Mouse (Mus musculus) stomach, embryonic 16.5 days (tissue): ENCODE data around the gene Ptx4. TPM values are rescaled to one million over a fixed set of nuclear protein-coding genes. Genes with fewer than 3 reads are reported as not detected.
A peak's percentile ranks its signal among the peaks of the same experiment; 100 is the strongest.

Source experiments
- ATAC-seq: fragments of 200-750 bp; cut with Nextera tagmentation; 2 replicates; pipeline ENCODE4 v1.8.0; 2017; ENCODE audit warnings: moderate number of reproducible peaks, moderate TSS enrichment; ENCODE audit not compliant: insufficient read depth, low FRiP score
- H3K27ac ChIP-seq: fragments of 300-500 bp; sonication (generic); 2 replicates; pipeline ENCODE4 v1.5.1; 2014; ENCODE audit warnings: low read length
- H3K27me3 ChIP-seq: fragments of 300-500 bp; sonication (generic); 2 replicates; pipeline ENCODE4 v1.6.1; 2014; ENCODE audit warnings: low read length, control low read depth, mixed read lengths; ENCODE audit not compliant: control insufficient read depth, insufficient read depth
- H3K36me3 ChIP-seq: fragments of 300-500 bp; sonication (generic); 2 replicates; pipeline ENCODE4 v1.6.1; 2014; ENCODE audit warnings: low read length; ENCODE audit not compliant: control insufficient read depth, insufficient read depth
- H3K4me1 ChIP-seq: fragments of 300-500 bp; sonication (generic); 2 replicates; pipeline ENCODE4 v1.6.1; 2014; ENCODE audit warnings: low read length, control low read depth, mixed read lengths; ENCODE audit not compliant: control insufficient read depth, insufficient read depth
- H3K4me2 ChIP-seq: fragments of 300-500 bp; sonication (generic); 2 replicates; pipeline ENCODE4 v1.6.1; 2014; ENCODE audit warnings: low read depth, low read length, mixed read lengths
- H3K4me3 ChIP-seq: fragments of 300-500 bp; sonication (generic); replicated peaks from 2 replicates; pipeline ENCODE4 v1.5.1; 2014; ENCODE audit warnings: mild to moderate bottlenecking, low read length
- H3K9ac ChIP-seq: fragments of 300-500 bp; sonication (generic); 2 replicates; pipeline ENCODE4 v1.6.1; 2014; ENCODE audit warnings: low read length
- H3K9me3 ChIP-seq: fragments of 300-500 bp; sonication (generic); replicated peaks from 2 replicates; pipeline ENCODE4 v1.6.1; 2016; ENCODE audit warnings: low read length, control low read depth; ENCODE audit not compliant: control insufficient read depth
- WGBS: fragments of 180-500 bp; shearing (Covaris S2); extraction: QIAGEN DNeasy Blood & Tissue Kit; methylation state at CpG from one replicate; pipeline ENCODE4 v1.1.7; 2014; 5-methylcytosine and 5-hydroxymethylcytosine counted together
- polyA plus RNA-seq: library from polyadenylated mRNA; unstranded; fragments of >200 nt; fragmentation: Nextera tagmentation; extraction: Ambion mirVana; gene quantifications from 2 replicates; pipeline ENCODE4 v1.2.1, GENCODE M21; 2015

The Ptx4 gene
- polyA plus RNA-seq: 0.50 and 0.56 TPM in 2 replicates

GRCm38 (mm10) chr17:25120406-25120805 lies at the start of gene Ptx4:
TSS of gene Ptx4 (plus strand) at chr17:25120760.
- Histone ChIP-seq H3K4me2 (no peak within 1 kb of the TSS), H3K27me3 (no peaks in the 10 kb centered on the region), H3K4me1 (peaks cover 5% of the 10 kb centered on the region), H3K9me3 (no peaks in the 10 kb centered on the region), H3K9ac (no peak within 1 kb of the TSS), H3K4me3 (no peak within 1 kb of the TSS), H3K36me3 (no peaks in the 10 kb centered on the region), H3K27ac (no peak within 1 kb of the TSS)
- ATAC-seq: no peak
- 36% methylated on average over 3 of the region's 3 CpGs for WGBS

GRCm38 (mm10) chr17:25076906-25077305 lies 43.7 kb upstream of the Ptx4 start:
- Histone ChIP-seq H3K27ac (no peak overlapping the region), H3K9ac (no peak overlapping the region), H3K27me3 (no peaks in the 10 kb centered on the region), H3K36me3 (no peaks in the 10 kb centered on the region), H3K4me1 (peaks cover 17% of the 10 kb centered on the region), H3K9me3 (no peaks in the 10 kb centered on the region), H3K4me2 (no peak overlapping the region), H3K4me3 (no peak overlapping the region)
- ATAC-seq: no peak
- WGBS: 86% methylated on average over 4 of the region's 4 CpGs

- peak overlapping the region; percentile 51; the same call in 1 of the 2 replicates for H3K9ac ChIP-seq
- peak; percentile 37; the same call in 1 of the 2 replicates for ATAC-seq
- peak overlapping the region; percentile 43 for H3K4me3 ChIP-seq
- peaks cover 27% of the 10 kb centered on the region for H3K4me1 ChIP-seq
- H3K27ac ChIP-seq: peak overlapping the region; percentile 36
- H3K9me3 ChIP-seq: no peaks in the 10 kb centered on the region
- H3K4me2 ChIP-seq: peak overlapping the region; percentile 41
- H3K36me3 ChIP-seq: no peaks in the 10 kb centered on the region
- no peaks in the 10 kb centered on the region for H3K27me3 ChIP-seq
- 52% methylated on average over 13 of the region's 13 CpGs for WGBS
These were observed 42.7 kb upstream of the Ptx4 start for GRCm38 (mm10) chr17:25077771-25078372.

GRCm38 (mm10) chr17:25080210-25080609 lies 40.4 kb upstream of the Ptx4 start:
- H3K36me3 ChIP-seq: no peaks in the 10 kb centered on the region
- H3K4me1 ChIP-seq: peaks cover 42% of the 10 kb centered on the region
- no peak for ATAC-seq
- H3K27me3 ChIP-seq: no peaks in the 10 kb centered on the region
- H3K4me2 ChIP-seq: peak overlapping the region; percentile 41
- H3K27ac ChIP-seq: peak overlapping the region; percentile 97
- H3K9me3 ChIP-seq: no peaks in the 10 kb centered on the region
- peak overlapping the region; percentile 43 for H3K4me3 ChIP-seq
- 79% methylated on average over 13 of the region's 13 CpGs for WGBS
- H3K9ac ChIP-seq: peak overlapping the region; percentile 69

- Histone ChIP-seq H3K9me3 (no peaks in the 10 kb centered on the region), H3K27me3 (no peaks in the 10 kb centered on the region), H3K4me2 (peak overlapping the region; percentile 41), H3K36me3 (no peaks in the 10 kb centered on the region), H3K4me3 (peak overlapping the region; percentile 43), H3K27ac (peak overlapping the region; percentile 97), H3K4me1 (peaks cover 42% of the 10 kb centered on the region), H3K9ac (peak overlapping the region; percentile 69)
- ATAC-seq: no peak
- WGBS: 59% methylated on average over 11 of the region's 11 CpGs
These were observed 39.6 kb upstream of the Ptx4 start for GRCm38 (mm10) chr17:25080960-25081381.

GRCm38 (mm10) chr17:25082081-25082847 lies 38.3 kb upstream of the Ptx4 start:
- Histone ChIP-seq H3K4me3 (no peak overlapping the region), H3K27me3 (no peaks in the 10 kb centered on the region), H3K9me3 (no peaks in the 10 kb centered on the region), H3K4me1 (peaks cover 42% of the 10 kb centered on the region), H3K27ac (peak overlapping the region; percentile 97), H3K9ac (0 out of 2 replicates have a peak overlapping the region, but pooled peaks have one; percentile 18), H3K4me2 (peak overlapping the region; percentile 16; the same call in 1 of the 2 replicates), H3K36me3 (no peaks in the 10 kb centered on the region)
- peak; percentile 59 for ATAC-seq
- 33% methylated on average over 14 of the region's 14 CpGs for WGBS

- H3K9me3 ChIP-seq: no peaks in the 10 kb centered on the region
- H3K4me2 ChIP-seq: peak overlapping the region; percentile 16
- H3K4me3 ChIP-seq: no peak overlapping the region
- no peak for ATAC-seq
- WGBS: 41% methylated on average over 3 of the region's 3 CpGs
- H3K27me3 ChIP-seq: no peaks in the 10 kb centered on the region
- peak overlapping the region; percentile 97 for H3K27ac ChIP-seq
- no peaks in the 10 kb centered on the region; the same call in 1 of the 2 replicates for H3K36me3 ChIP-seq
- H3K4me1 ChIP-seq: peaks cover 41% of the 10 kb centered on the region
- H3K9ac ChIP-seq: peak overlapping the region; percentile 38; the same call in 1 of the 2 replicates
These were observed 37.7 kb upstream of the Ptx4 start for GRCm38 (mm10) chr17:25082887-25083286.

- peaks cover 35% of the 10 kb centered on the region for H3K4me1 ChIP-seq
- no peaks in the 10 kb centered on the region for H3K27me3 ChIP-seq
- ATAC-seq: peak; percentile 92
- H3K9ac ChIP-seq: peak within 1 kb of the TSS; percentile 38; the same call in 1 of the 2 replicates
- H3K9me3 ChIP-seq: no peaks in the 10 kb centered on the region
- WGBS: 21% methylated on average over 7 of the region's 7 CpGs
- peak within 1 kb of the TSS; percentile 97 for H3K27ac ChIP-seq
- peak within 1 kb of the TSS; percentile 16 for H3K4me2 ChIP-seq
- H3K4me3 ChIP-seq: no peak within 1 kb of the TSS
- no peaks in the 10 kb centered on the region; the same call in 1 of the 2 replicates for H3K36me3 ChIP-seq
These were observed 37.1 kb upstream of the Ptx4 start, which contains the start of gene Tmem204 for GRCm38 (mm10) chr17:25083444-25083931. TSS of gene Tmem204 (minus strand) at chr17:25083591.
